Mouse (Mus musculus) hindlimb bud, embryonic 11.5 days (tissue): ENCODE measurements around the gene Tnfrsf13b.
"Not testable (repeated sequence)": the region's sequence is repeated elsewhere in the genome, so short reads cannot be mapped to it uniquely, and the experiment has no call there.

Source experiments
- DNase-seq: peaks from one replicate; pipeline ENCODE4 v3.0.0-alpha.2; 2012; ENCODE audit warnings: low read depth, low spot score; ENCODE audit errors: extremely low spot score

The Tnfrsf13b gene

GRCm38 (mm10) chr11:61170184-61170583 is 43.6 kb downstream of the Tnfrsf13b start:
- no peak for DNase-seq

- not testable (repeated sequence) for DNase-seq
These were observed 46.9 kb downstream of the Tnfrsf13b start for GRCm38 (mm10) chr11:61173477-61173876.

GRCm38 (mm10) chr11:61174291-61174820 is 47.8 kb downstream of the Tnfrsf13b start:
- peak; percentile 31 for DNase-seq

GRCm38 (mm10) chr11:61174821-61175658 is 48.5 kb downstream of the Tnfrsf13b start, which contains the start of gene Usp22:
Usp22 (minus strand) TSS chr11:61175055.
- DNase-seq: peak; percentile 98

- no peak for DNase-seq
These were observed 49.2 kb downstream of the Tnfrsf13b start for GRCm38 (mm10) chr11:61175778-61176177.

GRCm38 (mm10) chr11:61176321-61176720 is 49.8 kb downstream of the Tnfrsf13b start:
- no peak for DNase-seq

- DNase-seq: no peak
These were observed 53.8 kb downstream of the Tnfrsf13b start for GRCm38 (mm10) chr11:61180361-61180760.

GRCm38 (mm10) chr11:61181624-61182023 is 55.1 kb downstream of the Tnfrsf13b start:
- DNase-seq: no peak

GRCm38 (mm10) chr11:61183820-61184219 is 57.3 kb downstream of the Tnfrsf13b start:
- no peak for DNase-seq

- no peak for DNase-seq
These were observed 64.2 kb downstream of the Tnfrsf13b start for GRCm38 (mm10) chr11:61190776-61191175.

- not testable (repeated sequence) for DNase-seq
These were observed 65.6 kb downstream of the Tnfrsf13b start for GRCm38 (mm10) chr11:61192123-61192522.

GRCm38 (mm10) chr11:61192779-61193178 is 66.2 kb downstream of the Tnfrsf13b start:
- no peak for DNase-seq

- peak; percentile 42 for DNase-seq
These were observed 66.8 kb downstream of the Tnfrsf13b start for GRCm38 (mm10) chr11:61193392-61193791.

- DNase-seq: no peak
These were observed 70.2 kb downstream of the Tnfrsf13b start for GRCm38 (mm10) chr11:61196616-61197353.

- DNase-seq: no peak
These were observed 71.4 kb downstream of the Tnfrsf13b start for GRCm38 (mm10) chr11:61197935-61198334.
